Mouse (Mus musculus) CD4-positive naive resting alpha-beta T cell, adult 76 days (primary cell): ENCODE results near the gene Brd1. TPM values are rescaled to one million over a fixed set of nuclear protein-coding genes. Genes with fewer than 3 reads are reported as not detected.

ENCODE experiments used
- total RNA-seq: library from RNA; stranded (reverse); gene quantifications from one replicate; pipeline ENCODE4 v1.2.4, GENCODE M21; 2023

The Brd1 gene
- 151 TPM for total RNA-seq

DNA sequence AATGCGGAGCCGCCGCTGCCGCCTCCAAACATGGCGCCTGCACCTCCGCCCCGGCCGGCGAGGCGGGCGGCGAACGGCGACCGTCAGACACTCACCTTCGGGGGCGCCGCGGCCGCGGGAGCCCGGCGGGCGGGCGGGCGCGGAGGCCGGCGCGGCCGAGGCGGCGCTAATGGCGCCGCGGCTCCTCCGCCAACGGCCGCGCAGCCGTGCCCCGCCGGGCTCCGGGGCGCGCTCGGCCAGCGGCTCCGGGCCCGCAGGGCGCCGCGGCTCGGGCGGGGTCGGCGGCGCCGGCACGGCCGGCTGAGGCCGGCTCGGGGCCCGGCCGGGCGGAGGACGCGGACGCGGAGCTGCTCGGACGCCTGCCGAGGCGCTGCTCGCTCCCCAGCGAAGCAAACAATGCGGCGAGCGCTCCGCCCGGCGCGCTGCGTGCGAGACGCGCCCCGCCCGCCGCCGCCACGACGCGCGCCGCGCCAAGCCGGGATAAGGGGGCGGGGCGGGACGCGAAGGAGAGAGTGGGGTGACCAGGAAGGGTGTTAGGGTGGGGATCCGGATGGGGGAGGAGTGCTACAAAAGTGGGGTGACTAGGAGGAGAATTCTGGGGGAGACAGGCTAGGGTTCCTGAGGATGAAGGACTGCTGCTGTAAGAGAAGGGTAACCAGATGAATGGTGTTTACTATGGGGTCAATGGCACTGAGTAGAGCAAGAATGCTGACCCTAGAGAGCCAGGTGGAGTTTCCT is at the start of gene Brd1:
TSS of gene Brd1 (minus strand) at position 400 of the 738 bp plus-strand sequence.

DNA sequence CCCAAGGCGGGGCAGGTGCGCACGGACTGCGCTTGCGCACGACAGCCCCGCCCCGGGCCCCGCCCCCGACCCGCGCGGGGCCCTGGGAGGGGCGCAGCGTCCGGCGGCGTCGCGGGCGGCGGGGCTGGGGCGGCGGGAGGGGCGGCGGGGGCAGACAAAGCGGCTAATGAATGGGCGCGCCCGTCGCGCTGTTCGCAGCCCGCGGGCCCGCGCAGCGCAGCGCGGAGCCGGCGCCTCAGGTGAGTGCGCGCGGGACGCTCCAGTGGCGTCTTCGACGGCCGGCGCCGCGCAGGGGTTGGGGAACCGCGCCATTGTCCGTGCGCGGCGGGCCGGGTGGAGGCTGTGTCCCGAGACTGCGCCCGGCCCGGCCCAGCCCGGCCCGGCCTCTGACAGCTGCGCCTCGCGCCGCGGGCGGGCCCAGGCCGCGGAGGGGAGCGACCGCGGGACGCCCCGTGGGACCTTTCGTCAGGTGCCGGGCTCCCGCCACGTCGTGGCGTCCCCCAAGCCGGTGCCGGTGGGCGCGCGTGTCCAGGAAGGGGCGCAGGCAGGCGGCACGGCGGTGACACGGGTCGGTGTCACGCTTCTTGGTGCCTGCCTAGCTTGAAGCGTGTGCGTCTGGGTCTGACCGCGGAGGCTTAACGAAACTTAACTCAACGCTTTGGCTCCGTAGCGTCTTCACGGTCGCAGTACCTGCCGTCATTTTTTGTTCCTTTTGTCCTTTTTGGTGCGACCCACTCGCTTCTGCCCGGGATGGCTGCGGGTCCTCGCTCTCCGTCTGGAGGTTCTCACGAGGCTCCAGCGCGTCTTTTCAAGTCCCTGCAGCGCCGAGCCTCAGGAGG is 17.8 kb upstream of the Brd1 start, which contains the start of gene Zbed4:
TSS of gene Zbed4 (plus strand) at position 97 of the 839 bp plus-strand sequence.

Other genes with a start within 250 kb of the Brd1 start
- gene Zdhhc25, start 133.9 kb downstream of the Brd1 start, total RNA-seq: not detected
- 17.2 TPM for gene Zbed4, start 17.4 kb upstream of the Brd1 start, total RNA-seq
- 13.0 TPM for gene Alg12, start 85.1 kb upstream of the Brd1 start, total RNA-seq
- 22.7 TPM for gene Creld2, start 85.4 kb upstream of the Brd1 start, total RNA-seq
- gene Pim3, start 128.0 kb upstream of the Brd1 start, total RNA-seq: 83.8 TPM
- gene Ttll8, start 220.2 kb upstream of the Brd1 start, total RNA-seq: not detected
- gene Mlc1, start 244.8 kb upstream of the Brd1 start, total RNA-seq: not detected
- not detected for gene Mov10l1, start 248.7 kb upstream of the Brd1 start, total RNA-seq